Mouse (Mus musculus): ENCODE measurements around the gene Defb9. TPM values are rescaled to one million over a fixed set of nuclear protein-coding genes. Genes with fewer than 3 reads are reported as not detected.

The Defb9 gene
- polyA plus RNA-seq (2015; fragmentation: Illumina TruSeq; extraction: RNeasy Lipid Tissue Mini Kit (QIAGEN cat#74804); ENCODE audit: low read depth, low replicate concordance) = not detected

GRCm38 (mm10) chr8:21885321-21885720, at the start of gene Defb9:
Gene Defb9, minus strand, starts transcription at chr8:21885421.

GRCm38 (mm10) chr8:21932610-21933009, 47.4 kb upstream of the Defb9 start, which contains the start of gene Defb15:
Gene Defb15, minus strand, starts transcription at chr8:21932710.

GRCm38 (mm10) chr8:21906290-21906689, 21.1 kb upstream of the Defb9 start, which contains the start of gene Defb11:
Gene Defb11, minus strand, starts transcription at chr8:21906412.

GRCm38 (mm10) chr8:21858586-21858985, 26.6 kb downstream of the Defb9 start, which contains the start of gene Defb10:
Gene Defb10, plus strand, starts transcription at chr8:21858901.

Other genes with a start within 250 kb of the Defb9 start
- gene Defa17, start 229.6 kb downstream of the Defb9 start, polyA plus RNA-seq (2015; fragmentation: Illumina TruSeq; extraction: RNeasy Lipid Tissue Mini Kit (QIAGEN cat#74804); ENCODE audit: low read depth, low replicate concordance) = not detected
- not detected for gene Defa34, start 219.6 kb downstream of the Defb9 start, polyA plus RNA-seq (2015; fragmentation: Illumina TruSeq; extraction: RNeasy Lipid Tissue Mini Kit (QIAGEN cat#74804); ENCODE audit: low read depth, low replicate concordance)
- not detected for gene AY761184, start 181.8 kb downstream of the Defb9 start, polyA plus RNA-seq (2015; fragmentation: Illumina TruSeq; extraction: RNeasy Lipid Tissue Mini Kit (QIAGEN cat#74804); ENCODE audit: low read depth, low replicate concordance)
- not detected for gene Defa24, start 150.9 kb downstream of the Defb9 start, polyA plus RNA-seq (2015; fragmentation: Illumina TruSeq; extraction: RNeasy Lipid Tissue Mini Kit (QIAGEN cat#74804); ENCODE audit: low read depth, low replicate concordance)
- not detected for gene Defb50, start 61.9 kb downstream of the Defb9 start, polyA plus RNA-seq (2015; fragmentation: Illumina TruSeq; extraction: RNeasy Lipid Tissue Mini Kit (QIAGEN cat#74804); ENCODE audit: low read depth, low replicate concordance)
- not detected for gene Defb2, start 45.5 kb downstream of the Defb9 start, polyA plus RNA-seq (2015; fragmentation: Illumina TruSeq; extraction: RNeasy Lipid Tissue Mini Kit (QIAGEN cat#74804); ENCODE audit: low read depth, low replicate concordance)
- not detected for gene Defb10, start 26.5 kb downstream of the Defb9 start, polyA plus RNA-seq (2015; fragmentation: Illumina TruSeq; extraction: RNeasy Lipid Tissue Mini Kit (QIAGEN cat#74804); ENCODE audit: low read depth, low replicate concordance)
- 3.0 TPM for gene Defb11, start 21.0 kb upstream of the Defb9 start, polyA plus RNA-seq (2015; fragmentation: Illumina TruSeq; extraction: RNeasy Lipid Tissue Mini Kit (QIAGEN cat#74804); ENCODE audit: low read depth, low replicate concordance)
- not detected for gene Defb15, start 47.3 kb upstream of the Defb9 start, polyA plus RNA-seq (2015; fragmentation: Illumina TruSeq; extraction: RNeasy Lipid Tissue Mini Kit (QIAGEN cat#74804); ENCODE audit: low read depth, low replicate concordance)
- gene Defb35, start 52.9 kb upstream of the Defb9 start, polyA plus RNA-seq (2015; fragmentation: Illumina TruSeq; extraction: RNeasy Lipid Tissue Mini Kit (QIAGEN cat#74804); ENCODE audit: low read depth, low replicate concordance) = not detected
- not detected for gene Defb13, start 61.3 kb upstream of the Defb9 start, polyA plus RNA-seq (2015; fragmentation: Illumina TruSeq; extraction: RNeasy Lipid Tissue Mini Kit (QIAGEN cat#74804); ENCODE audit: low read depth, low replicate concordance)
- gene Fam90a1a, start 73.3 kb upstream of the Defb9 start, polyA plus RNA-seq (2015; fragmentation: Illumina TruSeq; extraction: RNeasy Lipid Tissue Mini Kit (QIAGEN cat#74804); ENCODE audit: low read depth, low replicate concordance) = not detected
- not detected for gene Ccdc70, start 84.4 kb upstream of the Defb9 start, polyA plus RNA-seq (2015; fragmentation: Illumina TruSeq; extraction: RNeasy Lipid Tissue Mini Kit (QIAGEN cat#74804); ENCODE audit: low read depth, low replicate concordance)
- 1.2 TPM for gene Atp7b, start 174.9 kb upstream of the Defb9 start, polyA plus RNA-seq (2015; fragmentation: Illumina TruSeq; extraction: RNeasy Lipid Tissue Mini Kit (QIAGEN cat#74804); ENCODE audit: low read depth, low replicate concordance)
- 27.2 TPM for gene Alg11, start 175.3 kb upstream of the Defb9 start, polyA plus RNA-seq (2015; fragmentation: Illumina TruSeq; extraction: RNeasy Lipid Tissue Mini Kit (QIAGEN cat#74804); ENCODE audit: low read depth, low replicate concordance)
- gene Nek5, start 239.6 kb upstream of the Defb9 start, polyA plus RNA-seq (2015; fragmentation: Illumina TruSeq; extraction: RNeasy Lipid Tissue Mini Kit (QIAGEN cat#74804); ENCODE audit: low read depth, low replicate concordance) = 0.58 TPM